Mouse (Mus musculus) heart, embryonic 11.5 days (tissue): ENCODE measurements around the gene Zan. TPM values are rescaled to one million over a fixed set of nuclear protein-coding genes. Genes with fewer than 3 reads are reported as not detected.
A peak's percentile ranks its signal among the peaks of the same experiment; 100 is the strongest.

Experiments
- ATAC-seq: fragments of 200-750 bp; cut with Nextera tagmentation; replicated peaks from 2 replicates; pipeline ENCODE4 v1.8.0; 2017; ENCODE audit warnings: moderate library complexity; ENCODE audit not compliant: insufficient number of reproducible peaks, low FRiP score, low TSS enrichment
- H3K27ac ChIP-seq: fragments of 300-500 bp; sonication (generic); 2 replicates; pipeline ENCODE4 v1.5.1; 2014; ENCODE audit warnings: mild to moderate bottlenecking, low read depth, low read length
- H3K27me3 ChIP-seq: fragments of 300-500 bp; sonication (generic); 2 replicates; pipeline ENCODE4 v1.6.1; 2014; ENCODE audit warnings: mild to moderate bottlenecking, low read length, mixed read lengths; ENCODE audit not compliant: control insufficient read depth, insufficient read depth
- H3K36me3 ChIP-seq: fragments of 300-500 bp; sonication (generic); 2 replicates; pipeline ENCODE4 v1.6.1; 2014; ENCODE audit warnings: mild to moderate bottlenecking, low read length, moderate library complexity, mixed read lengths; ENCODE audit not compliant: control insufficient read depth, insufficient read depth
- H3K4me1 ChIP-seq: fragments of 300-500 bp; sonication (generic); 2 replicates; pipeline ENCODE4 v1.6.1; 2014; ENCODE audit warnings: low read length; ENCODE audit not compliant: control insufficient read depth, insufficient read depth
- H3K4me2 ChIP-seq: fragments of 300-500 bp; sonication (generic); 2 replicates; pipeline ENCODE4 v1.6.1; 2014; ENCODE audit warnings: mild to moderate bottlenecking, moderate library complexity
- H3K4me3 ChIP-seq: fragments of 300-500 bp; sonication (generic); 2 replicates; pipeline ENCODE4 v1.5.1; 2014; ENCODE audit warnings: low read depth, low read length
- H3K9ac ChIP-seq: fragments of 300-500 bp; sonication (generic); 2 replicates; pipeline ENCODE4 v1.6.1; 2014; ENCODE audit warnings: mild to moderate bottlenecking, low read depth, low read length, moderate library complexity
- H3K9me3 ChIP-seq: fragments of 300-500 bp; sonication (generic); replicated peaks from 2 replicates; pipeline ENCODE4 v1.6.1; 2016; ENCODE audit warnings: low read length; ENCODE audit not compliant: control insufficient read depth
- WGBS: fragments of 180-500 bp; shearing (Covaris S2); extraction: QIAGEN DNeasy Blood & Tissue Kit; methylation state at CpG from one replicate; pipeline ENCODE4 v1.1.7; 2014; ENCODE audit not compliant: insufficient replicate concordance; 5-methylcytosine and 5-hydroxymethylcytosine counted together
- polyA plus RNA-seq: library from polyadenylated mRNA; unstranded; fragments of >200 nt; fragmentation: Nextera tagmentation; extraction: Ambion mirVana; gene quantifications from 2 replicates; pipeline ENCODE4 v1.2.1, GENCODE M21; 2014

Gene Zan
- polyA plus RNA-seq, 1 experiment from 2014 or later, result 0.11 TPM

DNA sequence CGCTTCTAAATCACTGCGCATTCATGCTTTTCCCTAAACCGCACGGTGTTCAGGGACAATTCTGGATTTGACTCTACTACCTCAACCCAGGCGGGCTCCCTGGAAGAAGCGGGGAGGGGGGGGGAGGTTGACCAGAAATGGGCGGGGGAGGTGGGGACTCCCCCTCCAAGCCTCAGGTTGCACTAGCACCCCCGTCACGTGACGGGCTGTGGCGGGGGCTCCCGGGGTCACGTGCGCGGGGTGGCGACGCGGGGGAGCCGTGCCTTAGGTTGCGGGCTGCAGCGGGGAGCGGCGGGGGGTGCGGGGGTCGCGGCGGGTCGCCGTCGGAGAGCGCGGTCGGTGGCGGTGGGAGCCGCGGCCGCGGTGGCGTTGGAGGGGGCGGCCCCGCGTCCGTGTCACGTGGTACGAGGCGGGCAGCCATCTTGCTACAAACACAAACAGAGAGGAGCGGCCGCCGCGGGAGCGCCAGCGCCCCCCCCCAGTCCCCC is 33.2 kb upstream of the Zan start:
- peak; percentile 63 for ATAC-seq
- Histone ChIP-seq H3K27ac (peak overlapping the region; percentile 78), H3K9me3 (no peaks in the 10 kb centered on the region), H3K4me1 (peaks cover 23% of the 10 kb centered on the region), H3K27me3 (no peaks in the 10 kb centered on the region), H3K9ac (peak overlapping the region; percentile 99), H3K4me3 (peak overlapping the region; percentile 89), H3K4me2 (peak overlapping the region; percentile 95), H3K36me3 (no peaks in the 10 kb centered on the region)
- 2% methylated on average over 31 of the region's 52 CpGs for WGBS

GRCm38 (mm10) chr5:137504041-137504440 is 27.2 kb upstream of the Zan start:
- H3K4me3 ChIP-seq, result no peak overlapping the region
- no peak for ATAC-seq
- WGBS, result 80% methylated on average over 6 of the region's 6 CpGs
- peaks cover 11% of the 10 kb centered on the region for H3K4me1 ChIP-seq
- H3K27me3 ChIP-seq, result no peaks in the 10 kb centered on the region
- no peak overlapping the region for H3K9ac ChIP-seq
- no peak overlapping the region for H3K27ac ChIP-seq
- no peak overlapping the region for H3K4me2 ChIP-seq
- no peaks in the 10 kb centered on the region for H3K36me3 ChIP-seq
- no peaks in the 10 kb centered on the region for H3K9me3 ChIP-seq

DNA sequence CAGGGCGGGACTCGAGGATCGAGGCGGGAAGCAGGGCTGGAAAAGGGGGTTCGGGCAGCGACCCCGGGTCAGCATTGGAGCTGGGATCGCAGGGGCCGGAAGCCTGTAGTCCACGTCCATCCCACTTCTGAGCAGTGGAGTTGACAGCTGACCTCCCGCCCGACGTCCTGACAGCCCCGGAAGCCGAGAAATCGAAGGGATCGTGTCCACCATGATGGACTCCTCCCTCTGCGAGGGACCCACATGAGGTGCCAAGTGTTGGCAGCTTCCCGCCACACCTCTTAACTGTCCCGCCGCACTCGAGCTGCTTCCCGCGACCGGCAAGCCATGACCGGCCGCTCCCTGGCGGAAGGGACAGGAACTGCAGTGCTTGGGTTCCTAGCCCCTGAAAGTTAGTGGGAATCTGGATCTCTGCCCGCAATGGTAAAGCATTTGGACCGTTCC is 25.8 kb upstream of the Zan start:
- Histone ChIP-seq H3K4me2 (peak overlapping the region; percentile 76), H3K27ac (peak overlapping the region; percentile 87), H3K9ac (peak overlapping the region; percentile 75), H3K9me3 (no peaks in the 10 kb centered on the region), H3K27me3 (no peaks in the 10 kb centered on the region), H3K4me3 (peak overlapping the region; percentile 46), H3K36me3 (no peaks in the 10 kb centered on the region), H3K4me1 (peaks cover 11% of the 10 kb centered on the region)
- ATAC-seq, result peak; percentile 88
- WGBS, result under 1% methylated on average over 30 of the region's 30 CpGs

DNA sequence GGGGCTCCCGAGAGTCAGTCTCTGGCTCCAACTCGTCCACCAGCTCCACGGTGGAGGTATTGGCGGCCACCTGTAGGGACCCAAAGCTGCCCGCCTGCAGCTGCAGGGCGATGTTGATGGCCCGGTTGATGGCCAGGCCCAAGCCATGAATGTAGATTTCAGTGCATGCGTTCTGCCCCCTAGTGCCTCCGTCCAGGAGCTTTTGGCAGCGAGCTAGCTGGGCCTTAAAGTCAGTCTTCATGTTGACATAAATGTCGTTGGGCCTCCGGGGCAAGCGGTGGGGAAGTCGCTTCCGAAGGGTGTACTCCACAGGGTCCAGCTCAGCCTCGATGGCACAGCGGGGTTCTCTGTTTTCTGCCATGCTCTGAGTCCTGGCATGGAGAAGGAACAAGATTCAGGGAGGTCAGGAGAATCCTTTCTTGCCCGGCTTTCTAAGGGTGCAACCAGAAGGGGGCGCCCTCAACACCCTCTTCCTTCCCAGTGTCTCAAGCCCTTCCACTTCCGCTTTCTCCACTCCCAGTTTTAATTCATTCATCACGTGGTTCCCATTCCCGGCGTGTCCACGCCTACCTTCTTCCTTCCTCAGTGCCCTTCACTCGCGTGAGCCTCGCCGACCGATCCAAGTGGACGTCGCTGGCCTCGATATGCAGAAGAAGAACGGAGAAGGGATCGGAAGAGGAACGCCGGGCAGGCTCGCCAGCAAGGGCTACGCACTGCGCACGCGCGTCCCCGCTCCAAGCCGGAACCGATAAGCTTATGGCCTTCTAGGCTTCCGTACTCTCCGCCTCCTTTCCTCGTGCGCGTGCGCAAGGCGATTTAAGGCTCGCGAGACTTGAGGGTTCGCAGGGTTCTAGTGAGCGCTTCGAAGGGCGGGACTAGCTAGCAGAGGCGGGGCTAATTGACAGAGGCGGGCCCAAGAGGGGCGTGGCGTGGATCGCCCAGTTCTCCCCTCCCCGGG is 25.1 kb upstream of the Zan start, which contains the start of gene Pop7:
TSS of gene Pop7 (minus strand) at position 810 of the 958 bp plus-strand sequence.
- Histone ChIP-seq H3K4me1 (peaks cover 11% of the 10 kb centered on the region), H3K36me3 (no peaks in the 10 kb centered on the region), H3K27me3 (no peaks in the 10 kb centered on the region), H3K4me2 (peak within 1 kb of the TSS; percentile 76), H3K9me3 (no peaks in the 10 kb centered on the region), H3K9ac (peak within 1 kb of the TSS; percentile 90), H3K4me3 (peak within 1 kb of the TSS; percentile 46), H3K27ac (peak within 1 kb of the TSS; percentile 87)
- peak; percentile 96 for ATAC-seq
- WGBS, result 3% methylated on average over 64 of the region's 64 CpGs

DNA sequence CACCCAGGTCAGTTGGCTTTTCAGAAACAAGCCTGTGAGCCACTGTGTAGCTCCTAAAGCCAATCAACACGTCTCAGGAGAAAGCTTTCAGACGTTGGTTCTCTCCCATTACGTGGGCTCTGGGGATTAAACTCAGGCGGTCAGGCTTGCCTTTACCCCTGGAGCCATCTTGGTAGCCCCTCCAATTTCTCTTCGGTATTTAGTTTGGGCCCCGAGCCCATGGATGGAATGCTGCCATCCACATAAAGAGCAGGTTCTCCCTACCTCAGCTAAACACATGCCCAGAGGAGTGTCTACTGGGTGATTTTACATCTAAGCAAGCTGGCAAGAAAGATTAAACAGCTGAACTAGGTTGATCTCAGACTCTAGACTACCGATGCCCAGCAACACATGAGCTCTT is 23.3 kb upstream of the Zan start:
- no peak overlapping the region for H3K4me2 ChIP-seq

DNA sequence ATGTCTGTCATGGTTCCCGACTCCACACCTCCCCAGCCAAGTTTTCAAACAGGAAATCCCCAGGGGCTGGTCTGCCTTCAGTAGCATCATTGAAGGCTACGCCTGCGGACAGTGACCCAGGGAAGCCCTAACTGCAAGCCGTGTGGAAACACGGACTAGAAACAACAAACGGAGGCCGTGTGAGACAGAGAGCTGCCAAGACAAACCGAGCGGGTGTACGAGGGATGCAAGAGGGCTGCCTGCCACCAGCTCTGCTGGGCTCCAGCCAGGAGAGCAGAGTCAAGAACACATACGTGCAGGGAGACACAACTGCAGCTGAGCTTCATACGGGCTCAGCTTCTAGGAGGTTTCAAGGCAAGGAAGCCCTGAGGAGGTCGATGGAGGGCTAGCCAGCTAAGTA is 17.0 kb upstream of the Zan start:
- H3K27ac ChIP-seq, result no peak overlapping the region
- no peak overlapping the region for H3K9ac ChIP-seq
- H3K4me3 ChIP-seq, result no peak overlapping the region
- H3K4me2 ChIP-seq, result no peak overlapping the region
- no peak for ATAC-seq
- 66% methylated on average over 13 of the region's 13 CpGs for WGBS
- no peaks in the 10 kb centered on the region for H3K36me3 ChIP-seq
- no peaks in the 10 kb centered on the region for H3K27me3 ChIP-seq
- H3K4me1 ChIP-seq, result no peaks in the 10 kb centered on the region
- H3K9me3 ChIP-seq, result no peaks in the 10 kb centered on the region

More for the DNA sequence above, 23.3 kb upstream of the Zan start:
- H3K27ac ChIP-seq, result no peak overlapping the region
- H3K4me1 ChIP-seq, result peaks cover 11% of the 10 kb centered on the region
- H3K36me3 ChIP-seq, result no peaks in the 10 kb centered on the region
- no peak overlapping the region for H3K9ac ChIP-seq
- WGBS, result 84% methylated on average over 7 of the region's 7 CpGs
- H3K27me3 ChIP-seq, result no peaks in the 10 kb centered on the region
- H3K9me3 ChIP-seq, result no peaks in the 10 kb centered on the region
- no peak for ATAC-seq
- H3K4me3 ChIP-seq, result no peak overlapping the region

DNA sequence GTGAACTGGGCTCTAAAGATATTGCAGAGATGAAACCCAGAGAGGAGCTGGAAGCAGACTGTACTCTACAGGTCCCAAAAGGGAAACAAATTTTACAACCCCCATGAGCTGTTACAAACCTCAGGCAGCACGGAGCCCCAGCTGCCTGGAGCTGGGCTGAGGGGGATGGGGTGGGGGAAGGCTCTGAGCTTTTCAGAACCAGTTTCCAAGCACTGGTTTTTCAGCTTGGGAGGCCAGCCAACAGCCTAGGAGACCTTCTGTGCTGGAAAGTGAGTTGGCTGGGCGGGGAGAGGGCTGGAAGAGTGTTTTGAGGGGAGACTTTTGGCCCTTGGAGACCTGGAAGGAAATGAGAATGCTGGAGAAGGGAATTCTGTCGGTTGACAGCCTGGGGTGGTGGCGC is 14.7 kb upstream of the Zan start:
- no peak overlapping the region for H3K4me3 ChIP-seq
- no peak for ATAC-seq
- 57% methylated on average over 4 of the region's 4 CpGs for WGBS

DNA sequence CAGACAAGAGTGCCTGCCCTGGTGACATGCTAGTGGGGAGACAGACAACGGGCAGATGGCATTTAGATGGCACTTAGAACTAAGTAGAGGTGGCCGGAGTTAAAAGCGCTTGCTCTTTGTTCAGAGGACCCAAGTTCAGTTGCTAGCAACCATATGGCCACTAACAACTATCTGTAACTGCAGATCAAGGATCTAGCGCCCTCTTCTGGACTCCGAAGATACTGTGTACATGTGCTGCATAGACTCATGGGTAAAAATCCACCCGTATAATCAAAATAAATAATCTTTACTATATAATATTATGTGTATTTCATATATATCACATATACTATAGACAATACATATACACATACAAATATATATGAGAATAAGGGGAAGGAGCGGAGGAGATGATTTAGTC is 10.8 kb upstream of the Zan start:
- H3K27me3 ChIP-seq, result peaks cover 23% of the 10 kb centered on the region
- H3K36me3 ChIP-seq, result no peaks in the 10 kb centered on the region
- no peak for ATAC-seq
- no peak overlapping the region for H3K4me3 ChIP-seq
- no peak overlapping the region for H3K9ac ChIP-seq
- H3K4me1 ChIP-seq, result 0 out of 2 replicates have a peak, but pooled peaks cover 3% of the 10 kb centered on the region
- H3K27ac ChIP-seq, result no peak overlapping the region
- H3K4me2 ChIP-seq, result no peak overlapping the region
- no peaks in the 10 kb centered on the region for H3K9me3 ChIP-seq
- 77% methylated on average over 7 of the region's 7 CpGs for WGBS

More for the DNA sequence above, 14.7 kb upstream of the Zan start:
- H3K4me2 ChIP-seq, result no peak overlapping the region
- no peaks in the 10 kb centered on the region for H3K9me3 ChIP-seq
- no peak overlapping the region for H3K9ac ChIP-seq
- no peaks in the 10 kb centered on the region for H3K4me1 ChIP-seq
- peaks cover under 1% of the 10 kb centered on the region; the same call in 1 of the 2 replicates for H3K27me3 ChIP-seq
- H3K27ac ChIP-seq, result no peak overlapping the region
- no peaks in the 10 kb centered on the region for H3K36me3 ChIP-seq
